In genomic region chr8:92827243-92828034, GRCm38 (mm10) we compare ENCODE assay signal across 8 mouse cellular contexts. TPM values are rescaled to one million over a fixed set of nuclear protein-coding genes. Genes with fewer than 3 reads are reported as not detected.
DNase-seq lines count a peak whose midpoint lies in the region; ATAC-seq and TF ChIP-seq lines count a peak whose summit lies in the region.

Mmp2 (plus strand) TSS chr8:92827291.

- H3K4me1 ChIP-seq in hindbrain, embryonic 13.5 days (replicated peaks): peaks cover 17% of the 10 kb centered on the region
- no peaks in the 10 kb centered on the region for H3K4me1 ChIP-seq in liver, embryonic 16.5 days (ENCODE audit: control insufficient read depth, low read depth, low read length)
- H3K4me1 ChIP-seq in neural tube, embryonic 15.5 days: peaks cover 20% of the 10 kb centered on the region

- peak within 1 kb of the TSS; percentile 76 for H3K4me3 ChIP-seq in gastrocnemius, adult 2 months
- peak within 1 kb of the TSS; percentile 50 for H3K4me3 ChIP-seq in hindbrain, embryonic 13.5 days
- peak within 1 kb of the TSS; percentile 22 for H3K4me3 ChIP-seq in liver, embryonic 16.5 days (ENCODE audit: low read depth, low read length)
- H3K4me3 ChIP-seq in neural tube, embryonic 15.5 days (replicated peaks): peak within 1 kb of the TSS; percentile 47

- 2% methylated on average over 37 of the region's 37 CpGs for WGBS in hindbrain, embryonic 13.5 days
- WGBS in liver, embryonic 16.5 days (ENCODE audit: insufficient replicate concordance): 2% methylated on average over 37 of the region's 37 CpGs
- 2% methylated on average over 36 of the region's 37 CpGs for WGBS in neural tube, embryonic 15.5 days

- ATAC-seq in hindbrain, embryonic 13.5 days (ENCODE audit: low FRiP score): peak; percentile 54; the same call in 1 of the 2 replicates
- no peak for ATAC-seq in liver, embryonic 16.5 days (ENCODE audit: low read depth)
- no peak for ATAC-seq in neural tube, embryonic 15.5 days (ENCODE audit: low FRiP score)
- no peak for ATAC-seq in frontal cortex, adult (ENCODE audit: low TSS enrichment)

- no peak for DNase-seq in thymus, postnatal 0 days (ENCODE audit: low spot score)
- DNase-seq in thymus, adult 18-20 months: no peak
- DNase-seq in gastrocnemius, adult 2 months: peak; percentile 81
- DNase-seq in right cerebral cortex, postnatal 36 days (ENCODE audit: low spot score in 2 of 2): no peak

- H3K27ac ChIP-seq in gastrocnemius, adult 2 months: peak within 1 kb of the TSS; percentile 89
- H3K27ac ChIP-seq in hindbrain, embryonic 13.5 days: no peak within 1 kb of the TSS; the same call in 1 of the 2 replicates
- no peak within 1 kb of the TSS for H3K27ac ChIP-seq in liver, embryonic 16.5 days (ENCODE audit: low read length)
- peak within 1 kb of the TSS; percentile 56 for H3K27ac ChIP-seq in neural tube, embryonic 15.5 days (replicated peaks)

- peak within 1 kb of the TSS; percentile 77 for H3K9ac ChIP-seq in hindbrain, embryonic 13.5 days
- no peak within 1 kb of the TSS for H3K9ac ChIP-seq in liver, embryonic 16.5 days (ENCODE audit: low read depth, low read length)
- H3K9ac ChIP-seq in neural tube, embryonic 15.5 days (replicated peaks): peak within 1 kb of the TSS; percentile 59

- H3K4me2 ChIP-seq in hindbrain, embryonic 13.5 days: peak within 1 kb of the TSS; percentile 81
- peak within 1 kb of the TSS; percentile 32; the same call in 1 of the 2 replicates for H3K4me2 ChIP-seq in liver, embryonic 16.5 days (ENCODE audit: low read depth, low read length)
- peak within 1 kb of the TSS; percentile 88 for H3K4me2 ChIP-seq in neural tube, embryonic 15.5 days

- peaks cover 30% of the 10 kb centered on the region; the same call in 1 of the 2 replicates for H3K27me3 ChIP-seq in hindbrain, embryonic 13.5 days
- peaks cover 5% of the 10 kb centered on the region for H3K27me3 ChIP-seq in liver, embryonic 16.5 days (ENCODE audit: control insufficient read depth, insufficient read depth, low read depth, low read length)
- H3K27me3 ChIP-seq in neural tube, embryonic 15.5 days (replicated peaks): peaks cover 20% of the 10 kb centered on the region; the same call in 1 of the 2 replicates

- H3K36me3 ChIP-seq in hindbrain, embryonic 13.5 days: no peaks in the 10 kb centered on the region
- no peaks in the 10 kb centered on the region for H3K36me3 ChIP-seq in liver, embryonic 16.5 days (ENCODE audit: control insufficient read depth, insufficient read depth)
- no peaks in the 10 kb centered on the region for H3K36me3 ChIP-seq in neural tube, embryonic 15.5 days

- TF ChIP-seq CTCF in gastrocnemius, adult 2 months (IDR thresholded peaks at IDR 0.05): 0 out of 2 replicates have a peak, but pooled peaks have one; percentile 1

- H3K9me3 ChIP-seq in hindbrain, embryonic 13.5 days: no peaks in the 10 kb centered on the region
- no peaks in the 10 kb centered on the region for H3K9me3 ChIP-seq in liver, embryonic 16.5 days (replicated peaks; ENCODE audit: control insufficient read depth, low read length)
- H3K9me3 ChIP-seq in neural tube, embryonic 15.5 days (replicated peaks): no peaks in the 10 kb centered on the region

- intact Hi-C loops in gastrocnemius, adult 2 months (cut with DNase I): no loop called here

RNA-seq across cellular contexts. Expression of gene Mmp2, which starts in this region (rescaled TPM):
- 49.5 and 52.9 TPM in 2 replicates for polyA plus RNA-seq in thymus, postnatal 0 days (2015; fragmentation: Nextera tagmentation; extraction: Ambion mirVana)
- 10 to 100 TPM; 35.5 to 75.4 TPM for total RNA-seq in gastrocnemius, adult 2 months (2021)
- polyA plus RNA-seq in hindbrain, embryonic 13.5 days (2015; fragmentation: Nextera tagmentation; extraction: Ambion mirVana): 30.9 and 34.4 TPM in 2 replicates
- 8.7 and 10.1 TPM in 2 replicates for polyA plus RNA-seq in liver, embryonic 16.5 days (2015; fragmentation: Nextera tagmentation; extraction: Ambion mirVana)
- 34.0 and 48.7 TPM in 2 replicates for polyA plus RNA-seq in neural tube, embryonic 15.5 days (2015; fragmentation: Nextera tagmentation; extraction: Ambion mirVana)

Comparison
In these comparisons a context has a peak if more than half of its experiments do, and no peak if none do; other contexts are left out.
1. H3K27ac ChIP-seq: peak in gastrocnemius, adult 2 months (single experiment) and neural tube, embryonic 15.5 days (single experiment); none in hindbrain, embryonic 13.5 days (single experiment) and liver, embryonic 16.5 days (single experiment).
2. H3K4me3 ChIP-seq: peak in every context shown above with its lines; median percentile 76 in gastrocnemius, adult 2 months; 50 in hindbrain, embryonic 13.5 days; 47 in neural tube, embryonic 15.5 days; 22 in liver, embryonic 16.5 days.
3. H3K4me2 ChIP-seq: peak in every context shown above with its lines; median percentile 88 in neural tube, embryonic 15.5 days; 81 in hindbrain, embryonic 13.5 days; 32 in liver, embryonic 16.5 days.